Mouse (Mus musculus): Measurements from ENCODE around the gene Tph1. TPM values are rescaled to one million over a fixed set of nuclear protein-coding genes. Genes with fewer than 3 reads are reported as not detected.
"Not testable (repeated sequence)": the region's sequence is repeated elsewhere in the genome, so short reads cannot be mapped to it uniquely, and the experiment has no call there.

Tph1 gene
- total and polyA plus RNA-seq, 2 experiments = not detected

- H3K79me2 ChIP-seq (ENCODE audit: control insufficient read depth, insufficient read depth, low read length) = no peaks in the 10 kb centered on the region
- no peaks in the 10 kb centered on the region for H3K4me1 ChIP-seq (ENCODE audit: control insufficient read depth, insufficient read depth, low read length)
- H3K4me3 ChIP-seq (ENCODE audit: insufficient read depth, low read depth, low read length) = no peak overlapping the region
- no peak overlapping the region for H3K9ac ChIP-seq (ENCODE audit: low read depth, low read length)
- TF ChIP-seq CTCF (IDR thresholded peaks at IDR 0.05; ENCODE audit: low read depth, low read length) = no peak
- no peak for TF ChIP-seq POLR2A (IDR thresholded peaks at IDR 0.05; ENCODE audit: extremely low read depth, insufficient read depth, low read length)
- no peak for DNase-seq (ENCODE audit: extremely low read depth, low read depth, low spot score)
- no peak overlapping the region for H3K27ac ChIP-seq (replicated peaks; ENCODE audit: insufficient read depth, low read depth, low read length)
- no peaks in the 10 kb centered on the region for H3K27me3 ChIP-seq (ENCODE audit: control insufficient read depth, insufficient read depth, low read length)
- H3K36me3 ChIP-seq (ENCODE audit: control insufficient read depth, insufficient read depth, low read length) = no peaks in the 10 kb centered on the region
Observed at GRCm38 (mm10) chr7:46680732-46681131, 8.4 kb upstream of the Tph1 start.

GRCm38 (mm10) chr7:46679044-46679443 lies 6.7 kb upstream of the Tph1 start:
- not testable (repeated sequence) for H3K27me3 ChIP-seq (ENCODE audit: control insufficient read depth, insufficient read depth, low read length); H3K4me1 ChIP-seq (ENCODE audit: control insufficient read depth, insufficient read depth, low read length); H3K79me2 ChIP-seq (ENCODE audit: control insufficient read depth, insufficient read depth, low read length); DNase-seq (ENCODE audit: extremely low read depth, low read depth, low spot score); H3K4me3 ChIP-seq (ENCODE audit: insufficient read depth, low read depth, low read length); H3K36me3 ChIP-seq (ENCODE audit: control insufficient read depth, insufficient read depth, low read length); H3K9ac ChIP-seq (ENCODE audit: low read depth, low read length); H3K27ac ChIP-seq (replicated peaks; ENCODE audit: insufficient read depth, low read depth, low read length)
- WGBS = 86% methylated on average over 7 of the region's 7 CpGs

- no peak overlapping the region for H3K27ac ChIP-seq (replicated peaks; ENCODE audit: insufficient read depth, low read depth, low read length)
- no peak for DNase-seq (ENCODE audit: extremely low read depth, low read depth, low spot score)
- 85% methylated on average over 3 of the region's 3 CpGs for WGBS
- H3K4me3 ChIP-seq (ENCODE audit: insufficient read depth, low read depth, low read length) = no peak overlapping the region
- H3K9ac ChIP-seq (ENCODE audit: low read depth, low read length) = no peak overlapping the region
- no peaks in the 10 kb centered on the region for H3K27me3 ChIP-seq (ENCODE audit: control insufficient read depth, insufficient read depth, low read length)
- H3K4me1 ChIP-seq (ENCODE audit: control insufficient read depth, insufficient read depth, low read length) = no peaks in the 10 kb centered on the region
- no peak for TF ChIP-seq POLR2A (IDR thresholded peaks at IDR 0.05; ENCODE audit: extremely low read depth, insufficient read depth, low read length)
- no peaks in the 10 kb centered on the region for H3K79me2 ChIP-seq (ENCODE audit: control insufficient read depth, insufficient read depth, low read length)
- no peaks in the 10 kb centered on the region for H3K36me3 ChIP-seq (ENCODE audit: control insufficient read depth, insufficient read depth, low read length)
Observed at GRCm38 (mm10) chr7:46678417-46678816, 6.1 kb upstream of the Tph1 start.

- 24% methylated on average over 5 of the region's 5 CpGs for WGBS
- TF ChIP-seq CTCF (IDR thresholded peaks at IDR 0.05; ENCODE audit: low read depth, low read length) (no peak), POLR2A (IDR thresholded peaks at IDR 0.05; ENCODE audit: extremely low read depth, insufficient read depth, low read length) (no peak)
Observed at GRCm38 (mm10) chr7:46676808-46677360, 4.5 kb upstream of the Tph1 start.

GRCm38 (mm10) chr7:46675886-46676285 lies 3.5 kb upstream of the Tph1 start:
- no peaks in the 10 kb centered on the region for H3K79me2 ChIP-seq (ENCODE audit: control insufficient read depth, insufficient read depth, low read length)
- no peak overlapping the region for H3K27ac ChIP-seq (replicated peaks; ENCODE audit: insufficient read depth, low read depth, low read length)
- DNase-seq (ENCODE audit: extremely low read depth, low read depth, low spot score) = no peak
- TF ChIP-seq CTCF (IDR thresholded peaks at IDR 0.05; ENCODE audit: low read depth, low read length) = no peak
- TF ChIP-seq POLR2A (IDR thresholded peaks at IDR 0.05; ENCODE audit: extremely low read depth, insufficient read depth, low read length) = no peak
- no peaks in the 10 kb centered on the region for H3K27me3 ChIP-seq (ENCODE audit: control insufficient read depth, insufficient read depth, low read length)
- no peak overlapping the region for H3K9ac ChIP-seq (ENCODE audit: low read depth, low read length)
- H3K4me1 ChIP-seq (ENCODE audit: control insufficient read depth, insufficient read depth, low read length) = no peaks in the 10 kb centered on the region
- H3K4me3 ChIP-seq (ENCODE audit: insufficient read depth, low read depth, low read length) = no peak overlapping the region
- WGBS = 88% methylated on average over 8 of the region's 8 CpGs
- H3K36me3 ChIP-seq (ENCODE audit: control insufficient read depth, insufficient read depth, low read length) = no peaks in the 10 kb centered on the region

More at GRCm38 (mm10) chr7:46676808-46677360, 4.5 kb upstream of the Tph1 start:
- H3K36me3 ChIP-seq (ENCODE audit: control insufficient read depth, insufficient read depth, low read length) = no peaks in the 10 kb centered on the region
- no peaks in the 10 kb centered on the region for H3K27me3 ChIP-seq (ENCODE audit: control insufficient read depth, insufficient read depth, low read length)
- no peak for DNase-seq (ENCODE audit: extremely low read depth, low read depth, low spot score)
- no peak overlapping the region for H3K4me3 ChIP-seq (ENCODE audit: insufficient read depth, low read depth, low read length)
- no peaks in the 10 kb centered on the region for H3K79me2 ChIP-seq (ENCODE audit: control insufficient read depth, insufficient read depth, low read length)
- no peak overlapping the region for H3K27ac ChIP-seq (replicated peaks; ENCODE audit: insufficient read depth, low read depth, low read length)
- H3K4me1 ChIP-seq (ENCODE audit: control insufficient read depth, insufficient read depth, low read length) = no peaks in the 10 kb centered on the region
- H3K9ac ChIP-seq (ENCODE audit: low read depth, low read length) = no peak overlapping the region

- TF ChIP-seq CTCF (IDR thresholded peaks at IDR 0.05; ENCODE audit: low read depth, low read length) = no peak
- no peak for TF ChIP-seq POLR2A (IDR thresholded peaks at IDR 0.05; ENCODE audit: extremely low read depth, insufficient read depth, low read length)
- 91% methylated on average over 7 of the region's 7 CpGs for WGBS
- Histone ChIP-seq H3K4me3 (ENCODE audit: insufficient read depth, low read depth, low read length) (no peak overlapping the region), H3K4me1 (ENCODE audit: control insufficient read depth, insufficient read depth, low read length) (no peaks in the 10 kb centered on the region), H3K27ac (replicated peaks; ENCODE audit: insufficient read depth, low read depth, low read length) (no peak overlapping the region), H3K9ac (ENCODE audit: low read depth, low read length) (no peak overlapping the region), H3K79me2 (ENCODE audit: control insufficient read depth, insufficient read depth, low read length) (no peaks in the 10 kb centered on the region), H3K27me3 (ENCODE audit: control insufficient read depth, insufficient read depth, low read length) (no peaks in the 10 kb centered on the region), H3K36me3 (ENCODE audit: control insufficient read depth, insufficient read depth, low read length) (no peaks in the 10 kb centered on the region)
- no peak for DNase-seq (ENCODE audit: extremely low read depth, low read depth, low spot score)
Observed at GRCm38 (mm10) chr7:46675061-46675460, 2.7 kb upstream of the Tph1 start.
